Mouse (Mus musculus): ENCODE results near the gene Ttc34. TPM values are rescaled to one million over a fixed set of nuclear protein-coding genes. Genes with fewer than 3 reads are reported as not detected.

The Ttc34 gene
- polyA plus RNA-seq, 1 experiment from 2014 or later: 0.31 TPM

- Histone ChIP-seq H3K4me2 (replicated peaks; ENCODE audit: low read depth, low read length) (peak overlapping the region; percentile 49), H3K4me1 (ENCODE audit: control insufficient read depth, insufficient read depth, low read length) (peaks cover 9% of the 10 kb centered on the region), H3K9me3 (ENCODE audit: control insufficient read depth, low read length) (no peaks in the 10 kb centered on the region), H3K27me3 (ENCODE audit: control insufficient read depth, insufficient read depth, low read length) (no peaks in the 10 kb centered on the region), H3K9ac (ENCODE audit: low read depth, low read length) (peak overlapping the region; percentile 56; the same call in 1 of the 2 replicates), H3K36me3 (ENCODE audit: control insufficient read depth, insufficient read depth, low read length) (no peaks in the 10 kb centered on the region), H3K27ac (ENCODE audit: low read depth, low read length) (peak overlapping the region; percentile 69; the same call in 1 of the 2 replicates), H3K4me3 (ENCODE audit: low read length) (peak overlapping the region; percentile 34)
- 10% methylated on average over 18 of the region's 18 CpGs for WGBS
- ATAC-seq (ENCODE audit: low FRiP score, low TSS enrichment): peak; percentile 99
Observed at GRCm38 (mm10) chr4:154877864-154878548, 40.7 kb downstream of the Ttc34 start.

- Histone ChIP-seq H3K27me3 (ENCODE audit: control insufficient read depth, insufficient read depth, low read length) (no peaks in the 10 kb centered on the region), H3K36me3 (ENCODE audit: control insufficient read depth, insufficient read depth, low read length) (no peaks in the 10 kb centered on the region), H3K9ac (ENCODE audit: low read depth, low read length) (no peak overlapping the region), H3K4me1 (ENCODE audit: control insufficient read depth, insufficient read depth, low read length) (peaks cover 9% of the 10 kb centered on the region), H3K9me3 (ENCODE audit: control insufficient read depth, low read length) (no peaks in the 10 kb centered on the region), H3K4me3 (ENCODE audit: low read length) (no peak overlapping the region), H3K4me2 (replicated peaks; ENCODE audit: low read depth, low read length) (no peak overlapping the region), H3K27ac (ENCODE audit: low read depth, low read length) (no peak overlapping the region)
- 78% methylated on average over 6 of the region's 6 CpGs for WGBS
- ATAC-seq (ENCODE audit: low FRiP score, low TSS enrichment): no peak
Observed at GRCm38 (mm10) chr4:154880730-154881129, 43.5 kb downstream of the Ttc34 start.

- no peak overlapping the region for H3K4me2 ChIP-seq (replicated peaks; ENCODE audit: low read depth, low read length)
- no peak overlapping the region for H3K27ac ChIP-seq (ENCODE audit: low read depth, low read length)
Observed at GRCm38 (mm10) chr4:154882014-154882659, 44.9 kb downstream of the Ttc34 start.

GRCm38 (mm10) chr4:154885416-154885815 is 48.2 kb downstream of the Ttc34 start:
- no peak overlapping the region for H3K4me2 ChIP-seq (replicated peaks; ENCODE audit: low read depth, low read length)
- no peaks in the 10 kb centered on the region for H3K27me3 ChIP-seq (ENCODE audit: control insufficient read depth, insufficient read depth, low read length)
- ATAC-seq (ENCODE audit: low FRiP score, low TSS enrichment): no peak
- no peak overlapping the region for H3K27ac ChIP-seq (ENCODE audit: low read depth, low read length)
- 80% methylated on average over 11 of the region's 11 CpGs for WGBS
- H3K36me3 ChIP-seq (ENCODE audit: control insufficient read depth, insufficient read depth, low read length): no peaks in the 10 kb centered on the region
- no peaks in the 10 kb centered on the region for H3K9me3 ChIP-seq (ENCODE audit: control insufficient read depth, low read length)
- H3K9ac ChIP-seq (ENCODE audit: low read depth, low read length): no peak overlapping the region
- no peak overlapping the region for H3K4me3 ChIP-seq (ENCODE audit: low read length)
- H3K4me1 ChIP-seq (ENCODE audit: control insufficient read depth, insufficient read depth, low read length): 0 out of 2 replicates have a peak, but pooled peaks cover 3% of the 10 kb centered on the region

More at GRCm38 (mm10) chr4:154882014-154882659, 44.9 kb downstream of the Ttc34 start:
- H3K4me1 ChIP-seq (ENCODE audit: control insufficient read depth, insufficient read depth, low read length): peaks cover 9% of the 10 kb centered on the region
- ATAC-seq (ENCODE audit: low FRiP score, low TSS enrichment): no peak
- 26% methylated on average over 13 of the region's 14 CpGs for WGBS
- no peaks in the 10 kb centered on the region for H3K36me3 ChIP-seq (ENCODE audit: control insufficient read depth, insufficient read depth, low read length)
- no peak overlapping the region for H3K9ac ChIP-seq (ENCODE audit: low read depth, low read length)
- H3K9me3 ChIP-seq (ENCODE audit: control insufficient read depth, low read length): no peaks in the 10 kb centered on the region
- no peaks in the 10 kb centered on the region for H3K27me3 ChIP-seq (ENCODE audit: control insufficient read depth, insufficient read depth, low read length)
- no peak overlapping the region for H3K4me3 ChIP-seq (ENCODE audit: low read length)

- ATAC-seq (ENCODE audit: low FRiP score, low TSS enrichment): peak; percentile 38
- Histone ChIP-seq H3K4me3 (ENCODE audit: low read length) (no peak overlapping the region), H3K27me3 (ENCODE audit: control insufficient read depth, insufficient read depth, low read length) (no peaks in the 10 kb centered on the region), H3K4me2 (replicated peaks; ENCODE audit: low read depth, low read length) (no peak overlapping the region), H3K27ac (ENCODE audit: low read depth, low read length) (no peak overlapping the region), H3K9ac (ENCODE audit: low read depth, low read length) (no peak overlapping the region), H3K36me3 (ENCODE audit: control insufficient read depth, insufficient read depth, low read length) (no peaks in the 10 kb centered on the region), H3K9me3 (ENCODE audit: control insufficient read depth, low read length) (no peaks in the 10 kb centered on the region), H3K4me1 (ENCODE audit: control insufficient read depth, insufficient read depth, low read length) (0 out of 2 replicates have a peak, but pooled peaks cover 2% of the 10 kb centered on the region)
- 62% methylated on average over 12 of the region's 13 CpGs for WGBS
Observed at GRCm38 (mm10) chr4:154886876-154887592, 49.8 kb downstream of the Ttc34 start.

GRCm38 (mm10) chr4:154887593-154888250 is 50.5 kb downstream of the Ttc34 start:
- ATAC-seq (ENCODE audit: low FRiP score, low TSS enrichment): no peak
- 79% methylated on average over 15 of the region's 15 CpGs for WGBS
- no peaks in the 10 kb centered on the region for H3K36me3 ChIP-seq (ENCODE audit: control insufficient read depth, insufficient read depth, low read length)

GRCm38 (mm10) chr4:154890887-154891286 is 53.6 kb downstream of the Ttc34 start:
- H3K9me3 ChIP-seq (ENCODE audit: control insufficient read depth, low read length): no peaks in the 10 kb centered on the region
- H3K27ac ChIP-seq (ENCODE audit: low read depth, low read length): no peak overlapping the region
- H3K4me3 ChIP-seq (ENCODE audit: low read length): no peak overlapping the region
- H3K4me1 ChIP-seq (ENCODE audit: control insufficient read depth, insufficient read depth, low read length): no peaks in the 10 kb centered on the region
- ATAC-seq (ENCODE audit: low FRiP score, low TSS enrichment): no peak
- 88% methylated on average over 14 of the region's 14 CpGs for WGBS
- H3K9ac ChIP-seq (ENCODE audit: low read depth, low read length): no peak overlapping the region
- H3K4me2 ChIP-seq (replicated peaks; ENCODE audit: low read depth, low read length): no peak overlapping the region
- H3K36me3 ChIP-seq (ENCODE audit: control insufficient read depth, insufficient read depth, low read length): no peaks in the 10 kb centered on the region
- no peaks in the 10 kb centered on the region for H3K27me3 ChIP-seq (ENCODE audit: control insufficient read depth, insufficient read depth, low read length)

More at GRCm38 (mm10) chr4:154887593-154888250, 50.5 kb downstream of the Ttc34 start:
- Histone ChIP-seq H3K4me3 (ENCODE audit: low read length) (no peak overlapping the region), H3K27ac (ENCODE audit: low read depth, low read length) (no peak overlapping the region), H3K4me1 (ENCODE audit: control insufficient read depth, insufficient read depth, low read length) (no peaks in the 10 kb centered on the region), H3K4me2 (replicated peaks; ENCODE audit: low read depth, low read length) (no peak overlapping the region), H3K9me3 (ENCODE audit: control insufficient read depth, low read length) (no peaks in the 10 kb centered on the region), H3K9ac (ENCODE audit: low read depth, low read length) (no peak overlapping the region), H3K27me3 (ENCODE audit: control insufficient read depth, insufficient read depth, low read length) (no peaks in the 10 kb centered on the region)

GRCm38 (mm10) chr4:154895549-154895948 is 58.3 kb downstream of the Ttc34 start:
- Histone ChIP-seq H3K36me3 (ENCODE audit: control insufficient read depth, insufficient read depth, low read length) (no peaks in the 10 kb centered on the region), H3K4me2 (replicated peaks; ENCODE audit: low read depth, low read length) (no peak overlapping the region), H3K27me3 (ENCODE audit: control insufficient read depth, insufficient read depth, low read length) (no peaks in the 10 kb centered on the region), H3K4me1 (ENCODE audit: control insufficient read depth, insufficient read depth, low read length) (peaks cover 10% of the 10 kb centered on the region), H3K9me3 (ENCODE audit: control insufficient read depth, low read length) (no peaks in the 10 kb centered on the region), H3K27ac (ENCODE audit: low read depth, low read length) (no peak overlapping the region), H3K4me3 (ENCODE audit: low read length) (no peak overlapping the region), H3K9ac (ENCODE audit: low read depth, low read length) (no peak overlapping the region)
- 84% methylated on average over 5 of the region's 5 CpGs for WGBS
- no peak for ATAC-seq (ENCODE audit: low FRiP score, low TSS enrichment)

Data from kidney, embryonic 14.5 days (tissue).